Mouse (Mus musculus): Measurements from ENCODE around the gene Tmem14a. TPM values are rescaled to one million over a fixed set of nuclear protein-coding genes. Genes with fewer than 3 reads are reported as not detected.
"Not testable (repeated sequence)": the region's sequence is repeated elsewhere in the genome, so short reads cannot be mapped to it uniquely, and the experiment has no call there.

Tmem14a gene
- total and polyA plus RNA-seq, 3 experiments: 3.1 to 5.9 (median 4.1) TPM

GRCm38 (mm10) chr1:21252566-21253302, 34.4 kb downstream of the Tmem14a start:
- no peak for DNase-seq

- no peak for DNase-seq
Measured at GRCm38 (mm10) chr1:21253303-21253650, 34.9 kb downstream of the Tmem14a start.

GRCm38 (mm10) chr1:21253856-21254255, 35.5 kb downstream of the Tmem14a start:
- no peak for DNase-seq

- no peak for DNase-seq
Measured at GRCm38 (mm10) chr1:21255625-21256345, 37.4 kb downstream of the Tmem14a start.

- no peak for DNase-seq
Measured at GRCm38 (mm10) chr1:21256391-21256790, 38.0 kb downstream of the Tmem14a start.

- DNase-seq: no peak
Measured at GRCm38 (mm10) chr1:21256871-21257270, 38.5 kb downstream of the Tmem14a start.

- not testable (repeated sequence) for DNase-seq
Measured at GRCm38 (mm10) chr1:21259981-21260380, 41.6 kb downstream of the Tmem14a start.

GRCm38 (mm10) chr1:21262401-21262800, 44.0 kb downstream of the Tmem14a start:
- no peak for DNase-seq

- DNase-seq: no peak
Measured at GRCm38 (mm10) chr1:21263986-21264385, 45.6 kb downstream of the Tmem14a start.

- DNase-seq: no peak
Measured at GRCm38 (mm10) chr1:21264747-21265146, 46.4 kb downstream of the Tmem14a start.

- no peak for DNase-seq
Measured at GRCm38 (mm10) chr1:21266766-21267165, 48.4 kb downstream of the Tmem14a start.

- not testable (repeated sequence) for DNase-seq
Measured at GRCm38 (mm10) chr1:21267466-21267865, 49.1 kb downstream of the Tmem14a start.

GRCm38 (mm10) chr1:21271343-21272055, 53.1 kb downstream of the Tmem14a start:
- DNase-seq: peak; percentile 72

- no peak for DNase-seq
Measured at GRCm38 (mm10) chr1:21272056-21272431, 53.7 kb downstream of the Tmem14a start.

GRCm38 (mm10) chr1:21273091-21273490, 54.7 kb downstream of the Tmem14a start:
- DNase-seq: no peak

GRCm38 (mm10) chr1:21274437-21275040, 56.2 kb downstream of the Tmem14a start:
- DNase-seq: no peak

- not testable (repeated sequence) for DNase-seq
Measured at GRCm38 (mm10) chr1:21275366-21275765, 57.0 kb downstream of the Tmem14a start.

GRCm38 (mm10) chr1:21276158-21276557, 57.8 kb downstream of the Tmem14a start:
- not testable (repeated sequence) for DNase-seq
